Mouse (Mus musculus): ENCODE results near the gene Tmem30b. TPM values are rescaled to one million over a fixed set of nuclear protein-coding genes. Genes with fewer than 3 reads are reported as not detected.
"Not testable (repeated sequence)": the region's sequence is repeated elsewhere in the genome, so short reads cannot be mapped to it uniquely, and the experiment has no call there.

The Tmem30b gene
- polyA plus RNA-seq, 1 experiment from 2014 or later, result 1.8 TPM

DNA sequence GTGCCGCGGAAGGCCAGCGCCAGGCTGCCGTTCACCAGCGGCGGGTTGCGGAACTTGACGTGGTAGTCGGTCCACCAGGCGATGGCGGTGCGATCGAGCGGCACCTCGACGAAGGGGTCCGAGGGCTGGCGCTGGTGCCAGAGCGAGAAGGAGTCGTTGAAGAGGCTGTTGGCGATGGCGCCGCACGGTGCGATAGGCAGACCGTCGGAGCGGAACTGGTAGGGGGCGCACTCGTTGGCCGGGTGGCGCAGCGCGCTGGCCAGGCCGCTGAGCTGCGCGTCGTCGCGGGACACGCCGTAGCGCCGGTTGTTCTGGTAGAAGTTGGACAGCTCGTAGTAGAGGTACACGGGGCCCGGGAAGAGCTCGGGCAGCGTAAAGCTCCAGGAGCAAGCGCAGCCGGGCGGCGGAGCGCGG, 513 bp downstream of the Tmem30b start:
- Histone ChIP-seq H3K4me1 (peaks cover 12% of the 10 kb centered on the region), H3K9ac (peak overlapping the region; percentile 38), H3K4me2 (replicated peaks) (peak overlapping the region; percentile 64), H3K36me3 (no peaks in the 10 kb centered on the region), H3K27me3 (replicated peaks) (peaks cover 84% of the 10 kb centered on the region), H3K4me3 (peak overlapping the region; percentile 36), H3K9me3 (no peaks in the 10 kb centered on the region), H3K27ac (no peak overlapping the region)
- WGBS, result 1% methylated on average over 55 of the region's 55 CpGs
- peak; percentile 53; the same call in 1 of the 2 replicates for ATAC-seq (ENCODE audit: low FRiP score, low read depth)

DNA sequence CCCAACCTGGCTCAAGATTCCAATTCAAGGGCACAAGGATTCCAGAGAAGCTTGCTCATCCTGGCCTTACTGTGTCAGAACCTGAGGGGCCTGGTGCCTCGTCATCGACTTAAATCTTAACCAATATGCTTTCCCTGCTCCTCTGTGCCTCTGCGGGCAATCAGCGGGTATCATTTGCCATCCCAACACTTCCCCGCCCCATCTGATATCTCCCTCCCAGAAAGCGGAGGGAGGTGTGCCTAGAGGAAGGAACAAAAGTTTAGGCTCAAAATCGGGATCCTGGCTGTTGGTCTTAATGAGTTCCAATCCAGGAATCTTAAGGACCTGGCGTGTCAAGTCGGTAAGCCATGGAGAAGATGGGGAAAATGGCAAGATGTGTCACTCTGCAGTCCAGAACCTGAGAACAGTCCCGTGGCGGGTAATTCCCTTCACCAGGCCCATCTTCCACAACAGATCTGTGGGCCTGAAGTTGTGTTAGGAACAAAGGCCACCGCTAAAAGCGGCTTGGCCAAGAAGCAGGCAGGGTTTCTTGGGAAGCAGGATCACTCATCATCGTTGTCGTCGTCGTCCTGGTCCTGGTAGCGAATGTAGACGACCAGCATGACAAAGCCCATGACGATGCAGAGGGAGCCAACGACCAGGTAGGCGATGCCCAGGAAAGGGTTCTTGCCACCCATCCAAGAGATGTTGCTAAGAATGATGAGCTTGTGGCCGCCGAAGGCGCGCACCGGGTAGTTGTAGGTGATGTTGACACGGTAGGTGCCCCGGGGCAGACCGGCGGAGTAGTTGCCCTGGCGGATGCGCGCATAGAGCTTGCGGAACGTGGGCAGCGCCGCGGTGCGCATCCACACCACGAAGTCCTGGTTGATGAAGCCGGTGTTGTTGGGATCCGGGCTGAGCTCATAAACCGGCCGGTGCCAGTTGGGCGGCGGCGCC, 1.2 kb downstream of the Tmem30b start:
- Histone ChIP-seq H3K36me3 (no peaks in the 10 kb centered on the region), H3K9me3 (no peaks in the 10 kb centered on the region), H3K27me3 (replicated peaks) (peaks cover 82% of the 10 kb centered on the region), H3K27ac (no peak overlapping the region), H3K4me2 (replicated peaks) (peak overlapping the region; percentile 64), H3K4me1 (peaks cover 12% of the 10 kb centered on the region), H3K9ac (peak overlapping the region; percentile 38; the same call in 1 of the 2 replicates), H3K4me3 (peak overlapping the region; percentile 36)
- WGBS, result 14% methylated on average over 48 of the region's 48 CpGs
- 0 out of 2 replicates have a peak, but pooled peaks have one; percentile 33 for ATAC-seq (ENCODE audit: low FRiP score, low read depth)

DNA sequence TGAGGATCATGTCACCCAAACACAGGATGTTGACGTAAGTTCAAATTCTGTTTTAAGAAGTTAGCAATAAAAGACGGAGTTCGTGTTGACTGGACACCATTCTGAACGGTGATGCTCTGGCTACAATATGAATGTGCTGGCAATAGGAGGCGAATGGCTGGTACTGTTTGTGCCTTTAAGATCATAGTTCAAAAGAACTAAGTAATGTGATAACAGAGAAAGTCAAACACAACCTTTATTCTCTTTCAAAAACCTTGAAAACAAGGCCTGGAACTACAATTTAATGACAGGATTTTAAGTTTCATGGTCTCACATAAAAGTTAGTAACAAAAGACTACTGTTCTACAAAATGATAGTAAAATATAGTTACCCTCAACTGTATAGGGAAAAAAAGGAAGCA, 3.0 kb downstream of the Tmem30b start:
- peaks cover 12% of the 10 kb centered on the region for H3K4me1 ChIP-seq
- H3K4me2 ChIP-seq (replicated peaks), result no peak overlapping the region
- ATAC-seq (ENCODE audit: low FRiP score, low read depth), result no peak
- no peak overlapping the region for H3K4me3 ChIP-seq
- no peaks in the 10 kb centered on the region for H3K9me3 ChIP-seq
- no peaks in the 10 kb centered on the region for H3K36me3 ChIP-seq
- no peak overlapping the region for H3K9ac ChIP-seq
- WGBS, result 89% methylated on average over 5 of the region's 5 CpGs
- H3K27me3 ChIP-seq (replicated peaks), result peaks cover 69% of the 10 kb centered on the region
- H3K27ac ChIP-seq, result no peak overlapping the region

GRCm38 (mm10) chr12:73540402-73540801, 5.8 kb downstream of the Tmem30b start:
- no peak for ATAC-seq (ENCODE audit: low FRiP score, low read depth)
- no peak overlapping the region for H3K27ac ChIP-seq
- H3K27me3 ChIP-seq (replicated peaks), result peaks cover 41% of the 10 kb centered on the region
- H3K4me1 ChIP-seq, result peaks cover 2% of the 10 kb centered on the region
- H3K36me3 ChIP-seq, result no peaks in the 10 kb centered on the region
- H3K4me3 ChIP-seq, result no peak overlapping the region
- WGBS, result 88% methylated on average over 2 of the region's 2 CpGs
- no peak overlapping the region for H3K9ac ChIP-seq
- H3K9me3 ChIP-seq, result no peaks in the 10 kb centered on the region
- no peak overlapping the region for H3K4me2 ChIP-seq (replicated peaks)

GRCm38 (mm10) chr12:73539151-73539550, 7.0 kb downstream of the Tmem30b start:
- Histone ChIP-seq H3K27me3 (replicated peaks) (peaks cover 29% of the 10 kb centered on the region), H3K4me2 (replicated peaks) (no peak overlapping the region), H3K9me3 (no peaks in the 10 kb centered on the region), H3K9ac (no peak overlapping the region), H3K27ac (no peak overlapping the region), H3K36me3 (no peaks in the 10 kb centered on the region), H3K4me3 (no peak overlapping the region), H3K4me1 (no peaks in the 10 kb centered on the region)
- no peak for ATAC-seq (ENCODE audit: low FRiP score, low read depth)
- 49% methylated on average over 2 of the region's 2 CpGs for WGBS

DNA sequence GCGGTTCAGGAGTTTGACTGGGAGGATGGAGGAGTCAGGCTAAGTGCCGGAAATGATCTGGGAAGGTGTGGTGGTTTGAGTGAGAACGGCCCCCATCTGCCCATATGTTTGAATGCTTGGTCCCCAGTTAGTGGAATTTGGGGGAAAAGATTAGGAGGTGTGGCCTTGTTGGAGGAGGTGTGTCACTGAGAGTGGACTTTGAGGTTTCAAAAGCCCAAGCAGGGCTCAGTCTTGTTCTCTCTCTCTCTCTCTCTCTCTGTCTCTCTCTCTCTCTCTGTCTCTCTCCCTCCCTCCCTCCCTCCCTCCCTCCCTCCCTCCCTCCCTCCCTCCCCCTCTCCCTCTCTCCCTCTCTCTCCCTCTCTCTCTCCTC, 8.1 kb downstream of the Tmem30b start:
- not testable (repeated sequence) for H3K4me3 ChIP-seq; H3K9me3 ChIP-seq; H3K4me1 ChIP-seq; H3K9ac ChIP-seq; ATAC-seq (ENCODE audit: low FRiP score, low read depth); H3K27ac ChIP-seq; H3K36me3 ChIP-seq
- Histone ChIP-seq H3K27me3 (replicated peaks) (peaks cover 25% of the 10 kb centered on the region), H3K4me2 (replicated peaks) (peak overlapping the region; percentile 30)
- WGBS, result 67% methylated on average over 3 of the region's 3 CpGs

GRCm38 (mm10) chr12:73537499-73538138, 8.6 kb downstream of the Tmem30b start:
- peaks cover 20% of the 10 kb centered on the region for H3K27me3 ChIP-seq (replicated peaks)
- H3K4me1 ChIP-seq, result no peaks in the 10 kb centered on the region
- peak overlapping the region; percentile 30 for H3K4me2 ChIP-seq (replicated peaks)
- H3K36me3 ChIP-seq, result no peaks in the 10 kb centered on the region
- no peak overlapping the region for H3K27ac ChIP-seq
- no peak overlapping the region for H3K9ac ChIP-seq
- no peak for ATAC-seq (ENCODE audit: low FRiP score, low read depth)
- H3K4me3 ChIP-seq, result no peak overlapping the region
- H3K9me3 ChIP-seq, result no peaks in the 10 kb centered on the region
- 34% methylated on average over 17 of the region's 17 CpGs for WGBS

DNA sequence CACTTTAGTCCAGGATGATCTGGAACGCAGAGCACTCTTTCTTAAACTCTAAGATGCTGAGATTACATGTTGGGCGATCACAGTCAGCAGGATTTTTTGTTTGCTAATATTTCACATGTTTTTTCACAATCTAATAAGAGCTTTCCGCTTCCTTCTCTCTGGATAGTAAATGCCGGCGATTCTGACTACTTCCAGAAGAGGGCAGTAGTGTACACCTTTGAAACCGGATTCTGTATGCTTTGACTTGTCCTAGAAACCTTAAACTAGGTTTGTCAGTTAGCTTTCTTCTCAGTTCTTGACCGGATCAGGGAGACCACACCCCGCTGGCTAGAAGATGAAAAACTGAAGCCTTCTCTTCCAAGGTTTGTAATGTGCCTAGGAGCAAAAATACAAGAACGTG, 11.6 kb downstream of the Tmem30b start:
- no peaks in the 10 kb centered on the region for H3K4me1 ChIP-seq
- ATAC-seq (ENCODE audit: low FRiP score, low read depth), result no peak
- H3K9ac ChIP-seq, result no peak overlapping the region
- H3K4me2 ChIP-seq (replicated peaks), result no peak overlapping the region
- no peak overlapping the region for H3K4me3 ChIP-seq
- no peaks in the 10 kb centered on the region for H3K9me3 ChIP-seq
- H3K27ac ChIP-seq, result no peak overlapping the region
- no peaks in the 10 kb centered on the region for H3K36me3 ChIP-seq
- H3K27me3 ChIP-seq (replicated peaks), result no peaks in the 10 kb centered on the region
- 13% methylated on average over 9 of the region's 9 CpGs for WGBS

DNA sequence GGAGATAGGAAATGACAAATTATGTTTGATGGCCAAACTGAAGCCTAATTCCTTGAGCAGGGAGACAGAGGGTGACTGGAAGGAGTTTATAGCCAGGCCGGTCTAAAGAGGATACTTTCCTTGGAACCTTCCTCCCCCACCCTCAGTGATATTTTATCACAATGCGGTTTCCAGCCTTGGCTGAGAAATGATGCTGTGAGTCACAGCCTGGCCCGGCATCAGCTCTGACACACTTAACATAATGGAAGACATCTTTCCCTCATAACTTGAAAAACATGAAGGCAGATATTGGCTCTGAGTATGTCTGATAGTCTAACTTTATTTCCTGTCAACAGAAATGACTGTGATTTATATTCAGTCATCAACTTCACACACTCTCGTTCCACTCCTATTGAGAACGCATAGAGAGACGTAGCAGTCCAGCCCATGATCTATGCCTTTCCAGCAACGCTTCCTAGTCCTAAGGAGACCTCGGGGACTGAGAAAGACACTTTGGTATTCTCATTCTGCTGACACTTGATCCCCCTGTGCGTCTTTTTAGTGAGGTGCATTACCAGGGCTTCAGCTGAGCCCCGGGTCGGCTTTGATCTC, 14.2 kb downstream of the Tmem30b start:
- H3K36me3 ChIP-seq, result no peaks in the 10 kb centered on the region
- no peak overlapping the region for H3K4me3 ChIP-seq
- ATAC-seq (ENCODE audit: low FRiP score, low read depth), result no peak
- no peak overlapping the region for H3K4me2 ChIP-seq (replicated peaks)
- 64% methylated on average over 11 of the region's 11 CpGs for WGBS
- no peaks in the 10 kb centered on the region for H3K27me3 ChIP-seq (replicated peaks)
- no peaks in the 10 kb centered on the region for H3K9me3 ChIP-seq
- H3K4me1 ChIP-seq, result no peaks in the 10 kb centered on the region
- no peak overlapping the region for H3K9ac ChIP-seq
- no peak overlapping the region for H3K27ac ChIP-seq

DNA sequence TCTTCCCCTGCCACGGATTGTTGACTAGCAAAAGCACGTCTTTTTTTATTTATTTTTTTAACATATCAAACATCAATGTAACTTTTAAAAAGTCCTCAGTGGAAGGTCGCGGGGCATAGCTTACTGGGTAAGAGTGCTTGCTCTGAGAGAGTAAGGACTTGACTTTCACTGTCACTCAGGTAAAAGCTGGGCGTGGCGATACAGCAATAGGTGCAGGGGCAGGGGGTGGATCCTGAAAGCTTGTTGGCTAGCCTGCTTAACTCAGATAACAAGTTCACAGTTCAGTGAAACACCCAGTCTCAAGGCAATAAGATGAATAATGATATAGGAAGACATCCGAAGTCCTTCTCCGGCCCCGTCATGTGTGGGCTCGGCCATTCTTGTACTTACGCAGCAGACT, 16.6 kb downstream of the Tmem30b start:
- H3K27me3 ChIP-seq (replicated peaks), result no peaks in the 10 kb centered on the region
- peaks cover 3% of the 10 kb centered on the region; the same call in 1 of the 2 replicates for H3K4me1 ChIP-seq
- H3K27ac ChIP-seq, result no peak overlapping the region
- 77% methylated on average over 11 of the region's 11 CpGs for WGBS
- H3K4me3 ChIP-seq, result no peak overlapping the region
- no peaks in the 10 kb centered on the region for H3K36me3 ChIP-seq
- no peak overlapping the region for H3K4me2 ChIP-seq (replicated peaks)
- no peak for ATAC-seq (ENCODE audit: low FRiP score, low read depth)
- no peak overlapping the region for H3K9ac ChIP-seq
- no peaks in the 10 kb centered on the region for H3K9me3 ChIP-seq

GRCm38 (mm10) chr12:73529131-73529530, 17.1 kb downstream of the Tmem30b start:
- Histone ChIP-seq H3K9ac (no peak overlapping the region), H3K4me1 (peaks cover 3% of the 10 kb centered on the region; the same call in 1 of the 2 replicates), H3K27ac (no peak overlapping the region; the same call in 1 of the 2 replicates), H3K36me3 (no peaks in the 10 kb centered on the region), H3K9me3 (no peaks in the 10 kb centered on the region), H3K4me2 (replicated peaks) (no peak overlapping the region), H3K4me3 (no peak overlapping the region), H3K27me3 (replicated peaks) (no peaks in the 10 kb centered on the region)
- ATAC-seq (ENCODE audit: low FRiP score, low read depth), result no peak
- WGBS, result 49% methylated on average over 9 of the region's 9 CpGs

GRCm38 (mm10) chr12:73528142-73528541, 18.1 kb downstream of the Tmem30b start:
- H3K4me3 ChIP-seq; ATAC-seq (ENCODE audit: low FRiP score, low read depth); H3K27me3 ChIP-seq (replicated peaks); H3K4me1 ChIP-seq; H3K4me2 ChIP-seq (replicated peaks); H3K36me3 ChIP-seq; H3K9ac ChIP-seq; H3K27ac ChIP-seq; H3K9me3 ChIP-seq: not testable (repeated sequence)
- WGBS, result 88% methylated on average over 1 of the region's 1 CpGs
